Mouse (Mus musculus) Patski (cell line): ENCODE data around the gene Esrrg. TPM values are rescaled to one million over a fixed set of nuclear protein-coding genes. Genes with fewer than 3 reads are reported as not detected.
A peak's percentile ranks its signal among the peaks of the same experiment; 100 is the strongest.

ENCODE experiments used
- ATAC-seq: fragments of 100-300 bp; one replicate; pipeline ENCODE4 v1.8.0; 2021
- CTCF ChIA-PET: fragments of 350-600 bp; sonication (Branson Sonifier 250); formaldehyde crosslinking; loops from one replicate; lab custom pipeline; 2022; ENCODE audit warnings: inconsistent platforms; lab: Charles Lee
- POLR2A ChIA-PET: fragments of 350-600 bp; sonication (Branson Sonifier 250); formaldehyde crosslinking; loops from one replicate; lab custom pipeline; 2022; ENCODE audit warnings: antibody characterized with exemption, inconsistent platforms; lab: Charles Lee
- DNase-seq: peaks from one replicate; pipeline ENCODE4 v3.0.0-alpha.2; 2011; ENCODE audit warnings: low read depth, low spot score
- H3K27me3 ChIP-seq: fragments of 371-371 bp; one replicate; pipeline ENCODE4 v1.5.1; 2021
- CTCF ChIP-seq: fragments of 100-300 bp; IDR thresholded peaks from one replicate; pipeline ENCODE4 v1.5.1; 2021
- in situ Hi-C: fragments of 300-500 bp; cut with MboI; formaldehyde crosslinking; loops from 3 replicates; pipeline ENCODE4 v1.11.1; 2018; ENCODE audit warnings: low pct_unique_long_range_greater_than_20kb, mixed read lengths
- polyA plus RNA-seq: library from polyadenylated mRNA; unstranded; gene quantifications from one replicate; pipeline ENCODE4 v1.2.3, GENCODE M21; 2021

The Esrrg gene
- polyA plus RNA-seq, 1 experiment from 2014 or later: 9.0 TPM

- CTCF ChIA-PET: interaction anchor here (1.0 to 2.8 kb wide), 5 partner anchors 37 to 631 kb away, joined by 3 to 13 read pairs (median 3); no protein-coding TSS in a partner anchor
- ATAC-seq (no peak), DNase-seq (no peak)
- no peaks in the 10 kb centered on the region for H3K27me3 ChIP-seq
- peak; percentile 82 for TF ChIP-seq CTCF
- in situ Hi-C loops: no loop called here
- POLR2A ChIA-PET: no interaction called here
These were observed 365.8 kb downstream of the Esrrg start for GRCm38 (mm10) chr1:187974396-187974795.

- no peaks in the 10 kb centered on the region for H3K27me3 ChIP-seq
- no peak for DNase-seq
- in situ Hi-C loops: loop anchor here (5.0 to 25.0 kb wide), 3 partner anchors 523 to 1138 kb away; no protein-coding TSS in a partner anchor
- ChIA-PET POLR2A (interaction anchor here (0.6 to 0.9 kb wide), 2 partner anchors 22 to 819 kb away, joined by 3 read pairs; no protein-coding TSS in a partner anchor), CTCF (interaction anchor here (1.1 to 2.8 kb wide), 4 partner anchors 438 to 632 kb away, joined by 3 to 13 read pairs (median 4); no protein-coding TSS in a partner anchor)
- no peak for ATAC-seq
- no peak for TF ChIP-seq CTCF
These were observed 367.1 kb downstream of the Esrrg start for GRCm38 (mm10) chr1:187975465-187976352.

- POLR2A ChIA-PET: interaction anchor here (0.6 kb wide), 1 partner anchor 819 kb away, joined by 3 read pairs; no protein-coding TSS in a partner anchor
- DNase-seq (no peak), ATAC-seq (no peak)
- TF ChIP-seq CTCF: no peak
- in situ Hi-C loops: loop anchor here (5.0 to 25.0 kb wide), 3 partner anchors 524 to 1139 kb away; no protein-coding TSS in a partner anchor
- CTCF ChIA-PET: no interaction called here
- no peaks in the 10 kb centered on the region for H3K27me3 ChIP-seq
These were observed 367.8 kb downstream of the Esrrg start for GRCm38 (mm10) chr1:187976353-187976730.

GRCm38 (mm10) chr1:187981028-187981427 lies 372.4 kb downstream of the Esrrg start:
- in situ Hi-C loops: loop anchor here (25.0 kb wide), 2 partner anchors 844 to 1144 kb away; no protein-coding TSS in a partner anchor

GRCm38 (mm10) chr1:187983177-187983576 lies 374.6 kb downstream of the Esrrg start:
- CTCF ChIA-PET: no interaction called here
- POLR2A ChIA-PET: no interaction called here
- in situ Hi-C loops: loop anchor here (25.0 kb wide), 2 partner anchors 846 to 1146 kb away; no protein-coding TSS in a partner anchor
- no peak for TF ChIP-seq CTCF
- H3K27me3 ChIP-seq: no peaks in the 10 kb centered on the region
- DNase-seq (no peak), ATAC-seq (no peak)

More at GRCm38 (mm10) chr1:187981028-187981427, 372.4 kb downstream of the Esrrg start:
- POLR2A ChIA-PET: interaction anchor here (0.7 kb wide), 2 partner anchors 17 to 158 kb away, joined by 4 to 8 read pairs; no protein-coding TSS in a partner anchor
- no peak for ATAC-seq
- no peaks in the 10 kb centered on the region for H3K27me3 ChIP-seq
- TF ChIP-seq CTCF: no peak
- CTCF ChIA-PET: no interaction called here
- no peak for DNase-seq

- DNase-seq: no peak
- in situ Hi-C loops: loop anchor here (25.0 kb wide), 2 partner anchors 853 to 1153 kb away; no protein-coding TSS in a partner anchor
- no peak for ATAC-seq
- CTCF ChIA-PET: no interaction called here
- TF ChIP-seq CTCF: peak; percentile 62
- peaks cover 12% of the 10 kb centered on the region for H3K27me3 ChIP-seq
- POLR2A ChIA-PET: no interaction called here
These were observed 381.6 kb downstream of the Esrrg start for GRCm38 (mm10) chr1:187990161-187990560.

- POLR2A ChIA-PET: interaction anchor here (0.5 to 1.0 kb wide), 4 partner anchors 16 to 223 kb away, joined by 3 to 8 read pairs (median 3); no protein-coding TSS in a partner anchor
- peaks cover 18% of the 10 kb centered on the region for H3K27me3 ChIP-seq
- in situ Hi-C loops: loop anchor here (25.0 kb wide), 2 partner anchors 860 to 1160 kb away; no protein-coding TSS in a partner anchor
- CTCF ChIA-PET: no interaction called here
- DNase-seq (no peak), ATAC-seq (peak; percentile 93)
- TF ChIP-seq CTCF: no peak
These were observed 389.2 kb downstream of the Esrrg start for GRCm38 (mm10) chr1:187997584-187998338.

- ChIA-PET CTCF (no interaction called here), POLR2A (no interaction called here)
- peaks cover 22% of the 10 kb centered on the region for H3K27me3 ChIP-seq
- DNase-seq (no peak), ATAC-seq (no peak)
- in situ Hi-C loops: loop anchor here (25.0 kb wide), 2 partner anchors 862 to 1162 kb away; no protein-coding TSS in a partner anchor
- no peak for TF ChIP-seq CTCF
These were observed 390.5 kb downstream of the Esrrg start for GRCm38 (mm10) chr1:187999121-187999520.

- in situ Hi-C loops: no loop called here
- no peak for ATAC-seq
- ChIA-PET CTCF (no interaction called here), POLR2A (interaction anchor here (0.7 kb wide), 1 partner anchor 291 kb away, joined by 3 read pairs; no protein-coding TSS in a partner anchor)
- H3K27me3 ChIP-seq: peaks cover 21% of the 10 kb centered on the region
- no peak for DNase-seq
- no peak for TF ChIP-seq CTCF
These were observed 391.6 kb downstream of the Esrrg start for GRCm38 (mm10) chr1:188000189-188000588.
